Mouse (Mus musculus): ENCODE measurements around the gene Gdf2.

Gene Gdf2

DNA sequence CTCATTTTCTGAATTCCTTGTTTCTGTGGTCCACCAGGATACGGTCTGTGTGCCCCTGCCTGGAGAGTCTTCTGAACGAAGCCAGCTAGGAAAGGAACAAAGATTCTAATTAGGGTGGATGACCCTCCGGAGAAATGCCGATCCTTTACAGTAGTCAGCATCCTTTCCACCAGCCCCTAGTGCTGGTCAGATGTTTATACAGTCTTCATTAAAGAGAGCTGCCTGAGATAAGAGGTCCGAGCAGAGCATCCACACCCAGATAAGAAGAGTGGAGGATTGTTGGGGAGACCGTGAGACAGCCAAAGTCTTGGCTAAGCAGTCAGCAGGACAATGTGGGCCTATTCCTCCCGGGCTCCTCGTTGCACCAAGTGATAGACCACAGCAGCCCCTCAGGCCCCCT lies at the start of gene Gdf2:
Gdf2 (plus strand) TSS at position 301 of the 400 bp plus-strand sequence.
- no peak for DNase-seq

GRCm38 (mm10) chr14:33891507-33891906 lies 49.3 kb upstream of the Gdf2 start:
- no peak for DNase-seq

GRCm38 (mm10) chr14:33895777-33896176 lies 45.1 kb upstream of the Gdf2 start:
- peak; percentile 38 for DNase-seq

- no peak for DNase-seq
These were observed 44.1 kb upstream of the Gdf2 start for GRCm38 (mm10) chr14:33896628-33897300.

DNA sequence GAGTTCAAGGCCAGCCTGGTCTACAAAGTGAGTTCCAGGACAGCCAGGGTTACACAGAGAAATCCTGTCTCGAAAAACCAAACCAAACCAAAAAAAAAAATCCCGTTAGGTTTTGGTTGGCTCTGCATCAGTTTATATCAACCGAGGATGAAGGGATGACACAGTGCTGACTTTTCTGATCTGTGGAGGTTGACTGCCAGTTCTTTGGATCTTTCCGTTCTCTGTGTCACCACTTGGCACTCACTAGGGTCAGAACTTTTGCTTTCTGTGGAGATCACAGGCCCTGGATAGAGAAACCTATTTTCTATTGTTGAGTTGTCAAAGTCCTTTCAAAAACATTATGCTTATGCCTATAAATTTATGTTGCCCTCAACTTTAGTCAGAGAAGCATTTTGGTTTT lies 38.1 kb upstream of the Gdf2 start:
- no peak for DNase-seq

DNA sequence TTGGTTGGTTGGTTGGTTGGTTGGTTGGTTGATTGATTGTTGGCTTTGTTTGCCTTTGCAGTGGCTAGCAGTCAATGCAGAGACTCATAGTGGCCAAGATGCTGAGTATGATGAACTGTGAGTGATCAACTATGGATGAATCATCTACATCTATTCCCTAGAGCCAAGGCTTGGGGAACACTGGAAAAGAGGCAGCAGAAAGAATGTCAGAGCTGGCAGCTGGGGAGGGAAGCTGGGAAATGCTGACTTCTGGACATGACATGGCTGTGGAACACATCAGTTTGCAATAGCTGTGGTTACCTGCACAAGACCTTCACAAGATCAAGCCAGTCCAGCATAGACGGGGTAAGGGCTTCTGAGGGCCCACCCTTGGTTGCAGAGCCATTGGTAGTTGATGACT lies 37.6 kb upstream of the Gdf2 start:
- DNase-seq = no peak

DNA sequence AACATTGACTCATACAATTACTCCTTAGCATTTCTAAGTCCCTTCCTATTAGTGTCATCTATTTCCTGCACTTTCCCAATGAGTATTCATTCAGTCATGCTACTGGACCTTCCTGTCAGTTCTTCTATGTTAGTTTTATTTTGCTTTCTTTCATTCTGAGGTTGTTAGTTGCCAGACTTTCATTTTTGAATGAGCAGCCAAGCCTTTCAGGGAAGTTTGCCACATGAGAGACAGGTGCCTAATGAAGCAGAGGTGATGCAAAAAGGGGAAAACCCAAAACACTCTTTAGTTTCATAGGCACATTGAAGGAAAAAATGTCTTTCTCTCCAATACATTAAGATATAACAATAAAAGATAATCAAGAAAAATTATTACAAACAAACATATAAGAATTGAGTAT lies 36.0 kb upstream of the Gdf2 start:
- no peak for DNase-seq

GRCm38 (mm10) chr14:33913727-33914126 lies 27.1 kb upstream of the Gdf2 start:
- no peak for DNase-seq

DNA sequence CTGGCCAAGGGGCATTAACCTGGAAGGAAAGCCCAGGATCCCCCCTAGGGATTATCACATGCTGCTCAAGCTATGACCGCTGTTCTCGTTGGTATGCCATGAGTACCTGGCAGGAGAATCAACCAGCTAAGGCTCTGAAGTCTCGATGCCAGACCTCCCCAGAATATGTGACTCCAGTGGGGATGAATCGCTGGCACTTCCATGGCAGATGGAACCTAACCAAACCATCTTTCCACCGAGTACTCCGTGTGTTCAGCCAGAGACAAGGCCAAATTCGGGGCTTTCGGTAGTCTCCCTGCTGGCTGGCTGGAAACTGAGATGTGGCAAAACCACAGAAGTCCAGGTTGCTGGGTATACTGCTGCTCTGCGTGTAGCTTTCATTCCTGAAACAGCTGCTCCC lies 26.6 kb upstream of the Gdf2 start:
- no peak for DNase-seq

- no peak for DNase-seq
These were observed 19.9 kb upstream of the Gdf2 start for GRCm38 (mm10) chr14:33920727-33921559.

- no peak for DNase-seq
These were observed 18.1 kb upstream of the Gdf2 start for GRCm38 (mm10) chr14:33922771-33923167.

GRCm38 (mm10) chr14:33923168-33924070 lies 17.4 kb upstream of the Gdf2 start, which contains the start of gene Gdf10:
TSS of gene Gdf10 (plus strand) at chr14:33923587.
- peak; percentile 55 for DNase-seq

GRCm38 (mm10) chr14:33931853-33932252 lies 9.0 kb upstream of the Gdf2 start:
- DNase-seq = no peak

- no peak for DNase-seq
These were observed 7.7 kb upstream of the Gdf2 start for GRCm38 (mm10) chr14:33932935-33933703.

DNA sequence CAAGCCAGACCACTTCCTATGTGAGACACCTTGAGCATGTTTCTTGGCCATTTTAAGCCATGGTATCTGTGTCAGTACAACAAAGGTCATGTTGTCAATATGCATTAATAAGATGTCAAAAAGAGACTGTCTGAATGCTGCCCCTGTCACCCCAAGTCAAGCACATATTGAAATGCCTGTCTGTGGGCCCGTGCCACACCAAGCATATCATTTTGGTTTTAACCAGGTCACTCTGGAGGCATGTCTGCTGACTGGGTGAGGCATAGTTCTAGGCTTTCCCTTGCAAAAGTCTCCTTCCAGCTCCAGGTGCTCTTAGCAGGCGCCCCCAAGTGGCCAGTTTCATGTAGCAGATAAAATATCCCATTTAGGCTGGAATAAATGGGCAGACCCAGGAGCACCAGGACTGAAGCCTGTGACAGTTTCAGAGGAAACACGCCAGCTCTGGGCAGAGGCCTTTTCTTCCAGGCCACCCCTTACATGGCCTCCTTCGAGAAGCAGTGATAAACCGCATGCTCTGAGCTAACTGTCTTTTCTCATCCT lies 7.0 kb upstream of the Gdf2 start:
- DNase-seq = peak; percentile 47

DNA sequence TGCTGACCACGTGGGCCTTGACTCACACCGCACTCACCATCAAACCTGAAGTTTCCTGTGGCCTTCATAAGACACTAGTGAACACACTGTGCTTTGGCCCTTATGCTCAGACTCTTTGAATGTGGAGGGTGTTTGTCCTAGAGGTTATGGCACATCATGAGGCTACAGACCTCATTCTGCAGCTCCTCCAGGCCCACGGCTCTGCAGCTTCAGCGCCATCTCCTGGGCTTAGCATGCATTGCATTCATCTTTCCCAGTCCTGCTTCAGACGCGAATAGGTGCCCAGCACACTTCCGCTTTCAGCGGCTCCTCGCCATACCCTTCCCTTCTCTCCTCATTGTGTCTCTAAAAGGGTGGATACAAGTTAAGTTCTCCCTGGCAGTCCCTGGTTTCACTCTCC lies 1.7 kb upstream of the Gdf2 start:
- peak; percentile 63 for DNase-seq

DNA sequence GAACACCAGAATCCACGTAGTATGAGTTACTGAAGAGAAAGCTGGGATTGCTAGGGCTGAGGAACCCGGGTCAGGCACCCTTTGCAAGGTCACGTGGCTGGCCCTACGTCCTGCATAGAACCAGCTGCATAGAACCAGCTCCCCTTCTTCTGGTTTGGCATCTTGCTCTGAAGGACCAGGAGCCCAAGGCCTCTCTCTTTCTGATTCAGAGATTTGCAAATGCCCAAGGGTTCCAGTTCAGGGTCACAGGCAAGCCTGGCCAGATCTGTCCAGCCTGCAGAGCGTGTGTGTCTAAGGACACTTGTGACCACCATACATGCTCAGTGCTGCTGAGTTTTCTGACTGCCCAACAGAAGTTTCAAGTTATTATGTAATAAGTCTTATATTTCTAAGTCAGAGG lies 1.4 kb downstream of the Gdf2 start:
- DNase-seq = no peak

- no peak for DNase-seq
These were observed 5.3 kb downstream of the Gdf2 start for GRCm38 (mm10) chr14:33946125-33946524.

GRCm38 (mm10) chr14:33952233-33952981 lies 11.6 kb downstream of the Gdf2 start:
- DNase-seq = no peak

- no peak for DNase-seq
These were observed 12.9 kb downstream of the Gdf2 start, which contains the start of gene Rbp3 for GRCm38 (mm10) chr14:33953761-33954160. TSS of gene Rbp3 (plus strand) at chr14:33954003.

- DNase-seq = no peak
These were observed 15.2 kb downstream of the Gdf2 start for GRCm38 (mm10) chr14:33956055-33956454.

Data from right cerebral cortex, postnatal 25 days (tissue).